Mouse (Mus musculus): ENCODE measurements around the gene Dchs1. TPM values are rescaled to one million over a fixed set of nuclear protein-coding genes. Genes with fewer than 3 reads are reported as not detected.

Gene Dchs1
- total RNA-seq, 2 experiments from 2014 or later, result 4.5 to 4.6 TPM

DNA sequence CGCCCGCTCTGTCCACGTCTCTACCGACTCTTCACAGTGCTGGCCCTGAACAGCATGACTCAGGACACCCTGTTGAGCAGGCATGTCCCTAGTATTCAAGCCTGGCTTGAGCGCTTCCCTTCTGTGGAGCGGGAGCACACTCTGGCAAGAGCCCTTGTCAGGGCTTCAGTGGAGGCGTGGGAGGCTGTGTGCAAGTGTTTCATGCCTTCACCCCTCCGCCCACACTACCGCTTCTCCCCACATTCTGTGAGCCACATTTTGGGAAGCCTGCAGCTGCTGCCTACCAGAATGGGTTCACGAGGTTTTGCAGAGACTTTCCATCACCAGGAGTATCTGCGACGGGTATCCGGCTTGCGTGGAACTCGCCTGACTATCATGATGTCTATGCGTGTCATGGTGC is 84.3 kb downstream of the Dchs1 start:
- DNase-seq (ENCODE audit: low spot score in 2 of 2), result no peak

Other genes with a start within 250 kb of the Dchs1 start
- 10 to 100 TPM; 50.3 to 54.5 TPM for gene Smpd1, start 233.3 kb downstream of the Dchs1 start, total RNA-seq (2021)
- gene Apbb1, start 206.0 kb downstream of the Dchs1 start, total RNA-seq (2021), result 10 to 100 TPM; 14.3 to 15.7 TPM
- under 1 TPM; 0.38 to 0.66 TPM for gene Hpx, start 187.5 kb downstream of the Dchs1 start, total RNA-seq (2021)
- gene Trim3, start 154.1 kb downstream of the Dchs1 start, total RNA-seq (2021), result 10 to 100 TPM; 25.0 to 31.6 TPM
- gene Timm10b, start 147.6 kb downstream of the Dchs1 start, total RNA-seq (2021), result 10 to 100 TPM; 83.2 to 98.0 TPM
- gene Arfip2, start 147.2 kb downstream of the Dchs1 start, total RNA-seq (2021), result 10 to 100 TPM; 54.7 to 57.4 TPM
- gene Gm45799, start 147.1 kb downstream of the Dchs1 start, total RNA-seq (2021), result 1 to 10 TPM; 5.1 to 7.2 TPM
- 1 to 10 TPM; 2.3 to 2.9 TPM for gene Dnhd1, start 136.8 kb downstream of the Dchs1 start, total RNA-seq (2021)
- gene Ilk, start 51.1 kb downstream of the Dchs1 start, total RNA-seq (2021), result 100 to 1,000 TPM; 121 to 142 TPM
- gene Rrp8, start 50.3 kb downstream of the Dchs1 start, total RNA-seq (2021), result 10 to 100 TPM; 21.5 to 25.0 TPM
- gene Taf10, start 43.3 kb downstream of the Dchs1 start, total RNA-seq (2021), result 100 to 1,000 TPM; 206 to 214 TPM
- gene Tpp1, start 35.4 kb downstream of the Dchs1 start, total RNA-seq (2021), result 100 to 1,000 TPM in 1 of 2 experiments, 10 to 100 TPM in 1; 91.0 to 112 TPM
- 100 to 1,000 TPM; 155 to 199 TPM for gene Mrpl17, start 23.4 kb upstream of the Dchs1 start, total RNA-seq (2021)
- 10 to 100 TPM in 1 of 2 experiments, 1 to 10 TPM in 1; 4.3 to 31.6 TPM for gene Gm4070, start 166.3 kb upstream of the Dchs1 start, total RNA-seq (2021)

Measured in adrenal gland, adult 18-20 months (tissue).